Mouse (Mus musculus) stomach, embryonic 14.5 days (tissue): ENCODE measurements around the gene Ero1l. TPM values are rescaled to one million over a fixed set of nuclear protein-coding genes. Genes with fewer than 3 reads are reported as not detected.

ENCODE experiments used
- ATAC-seq: fragments of 200-750 bp; cut with Nextera tagmentation; 2 replicates; pipeline ENCODE4 v1.8.0; 2017; ENCODE audit warnings: low read depth, moderate TSS enrichment; ENCODE audit not compliant: insufficient number of reproducible peaks, insufficient read depth, low FRiP score
- H3K27ac ChIP-seq: fragments of 300-500 bp; sonication (generic); 2 replicates; pipeline ENCODE4 v1.5.1; 2014; ENCODE audit warnings: mild to moderate bottlenecking, low read length, moderate library complexity, mixed read lengths
- H3K27me3 ChIP-seq: fragments of 300-500 bp; sonication (generic); 2 replicates; pipeline ENCODE4 v1.6.1; 2014; ENCODE audit warnings: low read length, control low read depth, mixed read lengths; ENCODE audit not compliant: control insufficient read depth, insufficient read depth
- H3K36me3 ChIP-seq: fragments of 300-500 bp; sonication (generic); 2 replicates; pipeline ENCODE4 v1.6.1; 2014; ENCODE audit warnings: mild to moderate bottlenecking, control low read depth, low read length, moderate library complexity, mixed read lengths; ENCODE audit not compliant: control insufficient read depth, insufficient read depth
- H3K4me1 ChIP-seq: fragments of 300-500 bp; sonication (generic); 2 replicates; pipeline ENCODE4 v1.6.1; 2014; ENCODE audit warnings: low read length, control low read depth, mixed read lengths; ENCODE audit not compliant: control insufficient read depth, insufficient read depth
- H3K4me2 ChIP-seq: fragments of 300-500 bp; sonication (generic); replicated peaks from 2 replicates; pipeline ENCODE4 v1.6.1; 2014; ENCODE audit warnings: low read depth, low read length, control low read depth
- H3K4me3 ChIP-seq: fragments of 300-500 bp; sonication (generic); 2 replicates; pipeline ENCODE4 v1.5.1; 2014; ENCODE audit warnings: low read depth, low read length, control low read depth
- H3K9ac ChIP-seq: fragments of 300-500 bp; sonication (generic); replicated peaks from 2 replicates; pipeline ENCODE4 v1.6.1; 2014; ENCODE audit warnings: low read depth, mild to moderate bottlenecking, control low read depth, low read length, moderate library complexity, mixed read lengths
- H3K9me3 ChIP-seq: fragments of 300-500 bp; sonication (generic); 2 replicates; pipeline ENCODE4 v1.6.1; 2016; ENCODE audit warnings: low read depth, low read length, control low read depth; ENCODE audit not compliant: control insufficient read depth
- WGBS: fragments of 180-500 bp; shearing (Covaris S2); extraction: QIAGEN DNeasy Blood & Tissue Kit; methylation state at CpG from one replicate; pipeline ENCODE4 v1.1.7; 2014; 5-methylcytosine and 5-hydroxymethylcytosine counted together
- polyA plus RNA-seq: library from polyadenylated mRNA; unstranded; fragments of >200 nt; fragmentation: Nextera tagmentation; extraction: Ambion mirVana; gene quantifications from 2 replicates; pipeline ENCODE4 v1.2.1, GENCODE M21; 2014

Ero1l gene
- polyA plus RNA-seq, 1 experiment from 2014 or later: 39.4 TPM

GRCm38 (mm10) chr14:45310101-45310500 lies 8.5 kb downstream of the Ero1l start:
- Histone ChIP-seq H3K9me3 (no peaks in the 10 kb centered on the region), H3K9ac (no peak overlapping the region), H3K36me3 (no peaks in the 10 kb centered on the region), H3K27ac (no peak overlapping the region), H3K4me1 (no peaks in the 10 kb centered on the region), H3K4me3 (no peak overlapping the region), H3K27me3 (no peaks in the 10 kb centered on the region), H3K4me2 (no peak overlapping the region)
- ATAC-seq: no peak
- WGBS: 93% methylated on average over 14 of the region's 14 CpGs

DNA sequence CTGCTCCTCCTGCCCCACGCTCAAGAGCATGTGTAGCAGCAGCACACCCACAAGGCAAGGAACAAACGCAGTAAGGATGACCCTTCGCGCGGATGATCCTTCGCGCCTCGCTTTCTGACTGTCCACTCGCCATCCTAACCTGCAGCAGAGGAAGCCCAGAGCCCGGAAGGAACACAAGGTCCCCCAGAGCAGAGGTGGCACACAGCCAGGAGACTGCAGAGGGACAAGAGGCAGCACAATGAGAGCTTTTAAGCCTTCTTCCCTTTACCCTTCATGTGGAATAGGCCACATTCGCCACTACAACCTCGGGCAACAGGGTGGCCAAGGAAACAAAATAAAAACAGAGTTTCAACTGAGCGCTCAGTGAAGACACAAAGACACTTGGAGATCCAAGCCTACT lies 8.9 kb downstream of the Ero1l start:
- H3K27ac ChIP-seq: no peak overlapping the region
- no peaks in the 10 kb centered on the region for H3K4me1 ChIP-seq
- no peak overlapping the region for H3K4me3 ChIP-seq
- 90% methylated on average over 13 of the region's 13 CpGs for WGBS
- no peaks in the 10 kb centered on the region; the same call in 1 of the 2 replicates for H3K36me3 ChIP-seq
- H3K9me3 ChIP-seq: no peaks in the 10 kb centered on the region
- H3K4me2 ChIP-seq: no peak overlapping the region
- no peak for ATAC-seq
- no peaks in the 10 kb centered on the region for H3K27me3 ChIP-seq
- H3K9ac ChIP-seq: no peak overlapping the region

DNA sequence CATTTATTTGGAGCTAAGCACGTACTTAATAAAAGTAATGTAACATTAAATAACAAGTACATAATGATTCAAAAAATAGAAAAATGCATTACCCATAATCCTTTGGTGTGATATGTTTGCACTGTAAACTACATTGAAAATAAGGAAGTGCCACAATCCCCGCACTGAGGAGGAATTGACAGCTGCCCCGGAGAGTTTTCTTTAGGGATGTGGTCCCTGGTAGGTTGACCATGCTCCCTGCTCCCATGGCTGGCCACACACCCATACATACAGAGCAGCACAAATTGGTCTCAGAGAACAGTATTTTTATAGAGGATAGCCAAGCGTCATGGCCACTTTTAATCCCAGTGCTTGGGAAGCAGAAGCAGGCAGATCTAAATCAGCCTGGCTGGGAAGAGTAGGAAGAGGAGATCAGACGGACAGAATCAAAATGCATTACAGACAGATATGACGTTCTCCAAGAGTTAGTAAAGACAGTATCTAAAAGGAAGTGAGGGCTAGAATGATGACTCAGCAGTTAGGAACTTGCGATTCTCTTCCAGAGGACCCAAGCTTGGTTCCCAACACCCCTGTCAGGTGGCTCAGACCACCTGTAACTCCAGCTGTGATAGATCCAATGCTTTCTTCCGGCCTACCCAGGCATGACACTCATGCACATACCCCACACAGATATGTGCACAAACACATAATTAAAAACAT lies 10.8 kb downstream of the Ero1l start:
- ATAC-seq: no peak
- WGBS: 84% methylated on average over 8 of the region's 8 CpGs

DNA sequence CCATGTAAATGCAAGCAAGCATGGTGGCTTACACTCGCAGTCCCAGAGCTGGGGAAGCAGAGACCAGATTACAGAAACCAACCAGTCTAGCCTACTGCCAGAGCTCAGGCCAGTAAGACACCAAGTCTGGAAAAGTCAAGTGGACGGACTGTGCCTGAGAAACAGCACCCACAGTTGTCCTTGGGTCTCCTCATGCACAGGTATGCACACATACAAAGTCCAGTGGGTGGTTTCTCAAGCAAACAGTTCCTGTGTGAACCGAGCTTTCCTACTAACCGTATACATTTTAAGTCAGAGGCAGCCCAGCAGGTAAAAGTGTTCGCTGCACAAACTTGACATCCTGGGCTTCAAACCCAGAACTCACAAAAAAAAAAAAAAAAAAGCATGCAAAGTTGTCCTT lies 12.7 kb downstream of the Ero1l start:
- peaks cover under 1% of the 10 kb centered on the region for H3K36me3 ChIP-seq
- no peaks in the 10 kb centered on the region for H3K4me1 ChIP-seq
- H3K4me3 ChIP-seq: no peak overlapping the region
- H3K9ac ChIP-seq: no peak overlapping the region
- H3K9me3 ChIP-seq: no peaks in the 10 kb centered on the region
- ATAC-seq: no peak
- 94% methylated on average over 5 of the region's 5 CpGs for WGBS
- no peak overlapping the region for H3K27ac ChIP-seq
- no peaks in the 10 kb centered on the region for H3K27me3 ChIP-seq
- H3K4me2 ChIP-seq: no peak overlapping the region

More for the DNA sequence above, 10.8 kb downstream of the Ero1l start:
- Histone ChIP-seq H3K4me1 (no peaks in the 10 kb centered on the region), H3K9me3 (no peaks in the 10 kb centered on the region), H3K4me3 (no peak overlapping the region), H3K36me3 (no peaks in the 10 kb centered on the region; the same call in 1 of the 2 replicates), H3K4me2 (no peak overlapping the region), H3K27ac (no peak overlapping the region), H3K9ac (no peak overlapping the region), H3K27me3 (no peaks in the 10 kb centered on the region)

GRCm38 (mm10) chr14:45304389-45304788 lies 14.2 kb downstream of the Ero1l start:
- no peak overlapping the region for H3K9ac ChIP-seq
- H3K4me1 ChIP-seq: no peaks in the 10 kb centered on the region
- no peak overlapping the region for H3K27ac ChIP-seq
- H3K9me3 ChIP-seq: no peaks in the 10 kb centered on the region
- H3K27me3 ChIP-seq: no peaks in the 10 kb centered on the region
- WGBS: 73% methylated on average over 4 of the region's 4 CpGs
- ATAC-seq: no peak
- no peak overlapping the region for H3K4me2 ChIP-seq
- H3K36me3 ChIP-seq: peaks cover 4% of the 10 kb centered on the region
- no peak overlapping the region for H3K4me3 ChIP-seq

- H3K9ac ChIP-seq: no peak overlapping the region
- ATAC-seq: no peak
- 59% methylated on average over 4 of the region's 4 CpGs for WGBS
- H3K27ac ChIP-seq: no peak overlapping the region
- no peaks in the 10 kb centered on the region for H3K9me3 ChIP-seq
- H3K4me1 ChIP-seq: no peaks in the 10 kb centered on the region
- no peak overlapping the region for H3K4me3 ChIP-seq
- peaks cover 6% of the 10 kb centered on the region for H3K36me3 ChIP-seq
- H3K4me2 ChIP-seq: no peak overlapping the region
- no peaks in the 10 kb centered on the region for H3K27me3 ChIP-seq
These were observed 14.6 kb downstream of the Ero1l start for GRCm38 (mm10) chr14:45303939-45304338.

DNA sequence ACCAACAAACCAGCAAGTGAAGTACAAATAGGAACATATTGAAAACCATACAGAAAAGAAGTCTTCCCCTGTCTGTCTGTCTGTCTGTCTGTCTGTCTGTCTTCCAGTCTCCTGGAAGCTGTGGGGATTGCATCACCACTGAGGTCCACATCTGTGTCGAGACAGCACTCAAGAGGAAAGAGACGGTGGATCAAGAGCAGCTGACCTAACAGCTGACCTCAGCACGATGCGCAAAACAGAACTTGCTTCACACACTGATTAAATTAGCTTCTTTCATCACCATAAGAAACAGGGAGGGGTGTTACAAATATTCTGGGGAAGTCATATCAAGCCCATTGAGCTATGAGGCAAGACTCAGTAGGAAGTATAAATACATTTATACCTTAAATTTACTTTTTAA lies 27.0 kb downstream of the Ero1l start:
- Histone ChIP-seq H3K36me3 (peaks cover 12% of the 10 kb centered on the region; the same call in 1 of the 2 replicates), H3K27me3 (no peaks in the 10 kb centered on the region), H3K27ac (no peak overlapping the region), H3K4me2 (no peak overlapping the region), H3K4me1 (no peaks in the 10 kb centered on the region), H3K9ac (no peak overlapping the region), H3K9me3 (no peaks in the 10 kb centered on the region), H3K4me3 (no peak overlapping the region)
- 85% methylated on average over 4 of the region's 4 CpGs for WGBS
- no peak for ATAC-seq

- 85% methylated on average over 3 of the region's 3 CpGs for WGBS
- H3K4me1 ChIP-seq: no peaks in the 10 kb centered on the region
- no peaks in the 10 kb centered on the region for H3K27me3 ChIP-seq
- H3K4me3 ChIP-seq: no peak overlapping the region
- no peak overlapping the region for H3K4me2 ChIP-seq
- H3K27ac ChIP-seq: no peak overlapping the region
- H3K9ac ChIP-seq: no peak overlapping the region
- no peaks in the 10 kb centered on the region for H3K9me3 ChIP-seq
- no peak for ATAC-seq
- H3K36me3 ChIP-seq: peaks cover 4% of the 10 kb centered on the region; the same call in 1 of the 2 replicates
These were observed 36.5 kb downstream of the Ero1l start for GRCm38 (mm10) chr14:45282066-45282465.

GRCm38 (mm10) chr14:45275816-45276215 lies 42.8 kb downstream of the Ero1l start:
- no peak overlapping the region for H3K9ac ChIP-seq
- no peak for ATAC-seq
- WGBS: 86% methylated on average over 6 of the region's 6 CpGs
- no peaks in the 10 kb centered on the region for H3K27me3 ChIP-seq
- H3K27ac ChIP-seq: no peak overlapping the region
- no peaks in the 10 kb centered on the region for H3K9me3 ChIP-seq
- H3K4me1 ChIP-seq: no peaks in the 10 kb centered on the region
- no peak overlapping the region for H3K4me2 ChIP-seq
- no peak overlapping the region for H3K4me3 ChIP-seq
- H3K36me3 ChIP-seq: no peaks in the 10 kb centered on the region
